Mouse (Mus musculus) MEL (cell line): ENCODE data around the gene Afap1l2. TPM values are rescaled to one million over a fixed set of nuclear protein-coding genes. Genes with fewer than 3 reads are reported as not detected.

Experiments
- DNase-seq: peaks from one replicate; pipeline ENCODE4 v3.0.0; 2011; ENCODE audit warnings: low read depth, low spot score
- H3K27ac ChIP-seq: 2 replicates; pipeline ENCODE4 v1.5.1; 2012; ENCODE audit warnings: low read depth, mild to moderate bottlenecking, control low read depth, low read length, moderate library complexity; ENCODE audit not compliant: control insufficient read depth
- H3K27me3 ChIP-seq, 2 experiments: fragments of 150-350 bp in 1 of 2; sonication (generic) in 1 of 2; 2 replicates each; pipeline ENCODE4 v1.6.1; 2012; ENCODE audit warnings: low read length in 2 of 2, mild to moderate bottlenecking in 2 of 2, improper control_type of control experiment in 1 of 2, moderate library complexity in 1 of 2; ENCODE audit not compliant: insufficient read depth in 2 of 2, control insufficient read depth in 1 of 2
- H3K36me3 ChIP-seq, 2 experiments: 2 replicates each; pipeline ENCODE4 v1.6.1; 2012 to 2014; ENCODE audit warnings: low read length in 2 of 2, improper control_type of control experiment in 1 of 2, inconsistent platforms in 1 of 2, mild to moderate bottlenecking in 1 of 2; ENCODE audit not compliant: insufficient read depth in 2 of 2, control insufficient read depth in 1 of 2
- H3K4me1 ChIP-seq, 2 experiments: fragments of 150-350 bp in 1 of 2; sonication (generic) in 1 of 2; 2 replicates each; pipeline ENCODE4 v1.6.1; 2012; ENCODE audit warnings: low read length in 2 of 2, improper control_type of control experiment in 1 of 2, mild to moderate bottlenecking in 1 of 2; ENCODE audit not compliant: insufficient read depth in 2 of 2, control insufficient read depth in 1 of 2
- H3K4me3 ChIP-seq, 2 experiments: fragments of 150-350 bp in 1 of 2; sonication (generic) in 1 of 2; 2 replicates each; pipeline ENCODE4 v1.5.1; 2012; ENCODE audit warnings: low read depth in 2 of 2, low read length in 2 of 2, mild to moderate bottlenecking in 2 of 2, moderate library complexity in 2 of 2, control low read depth in 1 of 2, improper control_type of control experiment in 1 of 2; ENCODE audit not compliant: control insufficient read depth in 1 of 2, insufficient read depth in 1 of 2
- H3K79me2 ChIP-seq: 2 replicates; pipeline ENCODE4 v1.6.1; 2012; ENCODE audit warnings: mild to moderate bottlenecking, low read length, moderate library complexity; ENCODE audit not compliant: control insufficient read depth, poor library complexity, insufficient read depth
- H3K9ac ChIP-seq: 2 replicates; pipeline ENCODE4 v1.6.1; 2012; ENCODE audit warnings: low read depth, mild to moderate bottlenecking, control low read depth, low read length, moderate library complexity; ENCODE audit not compliant: control insufficient read depth, poor library complexity, severe bottlenecking
- H3K9me3 ChIP-seq: fragments of 150-350 bp; sonication (generic); replicated peaks from 2 replicates; pipeline ENCODE4 v1.6.1; 2012; ENCODE audit warnings: mild to moderate bottlenecking, low read length, improper control_type of control experiment, moderate library complexity; ENCODE audit not compliant: insufficient read depth
- CHD2 ChIP-seq: IDR thresholded peaks from 2 replicates; pipeline ENCODE4 v1.6.1; 2011; ENCODE audit warnings: low read length, improper control_type of control experiment
- E2F4 ChIP-seq: IDR thresholded peaks from 2 replicates; pipeline ENCODE4 v1.6.1; 2011; ENCODE audit warnings: low read depth, low read length, improper control_type of control experiment, borderline replicate concordance
- EP300 ChIP-seq, 2 experiments: IDR thresholded peaks; 2 replicates each; pipeline ENCODE4 v1.6.1; 2011; ENCODE audit warnings: improper control_type of control experiment in 2 of 2, low read length in 2 of 2, low read depth in 1 of 2, mild to moderate bottlenecking in 1 of 2
- GABPA ChIP-seq: IDR thresholded peaks from 2 replicates; pipeline ENCODE4 v1.6.1; 2012; ENCODE audit warnings: low read depth, mild to moderate bottlenecking, inconsistent platforms, low read length, improper control_type of control experiment, moderate library complexity
- MAX ChIP-seq: IDR thresholded peaks from 2 replicates; pipeline ENCODE4 v1.6.1; 2011; ENCODE audit warnings: low read length, improper control_type of control experiment
- MEF2A ChIP-seq: IDR thresholded peaks from 2 replicates; pipeline ENCODE4 v1.6.1; 2014; ENCODE audit warnings: low read depth, mild to moderate bottlenecking, inconsistent platforms, low read length, improper control_type of control experiment; ENCODE audit not compliant: poor library complexity, insufficient replicate concordance, severe bottlenecking; ENCODE audit errors: extremely low read depth
- NELFE ChIP-seq: IDR thresholded peaks from 2 replicates; pipeline ENCODE4 v1.6.1; 2011; ENCODE audit warnings: low read depth, low read length, improper control_type of control experiment
- POLR2AphosphoS2 ChIP-seq: IDR thresholded peaks from 2 replicates; pipeline ENCODE4 v1.6.1; 2011; ENCODE audit warnings: low read length, improper control_type of control experiment
- RAD21 ChIP-seq: IDR thresholded peaks from 2 replicates; pipeline ENCODE4 v1.6.1; 2011; ENCODE audit warnings: mild to moderate bottlenecking, low read depth, low read length, improper control_type of control experiment
- RCOR1 ChIP-seq: IDR thresholded peaks from 2 replicates; pipeline ENCODE4 v1.6.1; 2012; ENCODE audit warnings: low read depth, mild to moderate bottlenecking, inconsistent platforms, low read length, improper control_type of control experiment
- SIN3A ChIP-seq: IDR thresholded peaks from 2 replicates; pipeline ENCODE4 v1.6.1; 2012; ENCODE audit warnings: low read length, improper control_type of control experiment, inconsistent platforms
- SMC3 ChIP-seq: IDR thresholded peaks from 2 replicates; pipeline ENCODE4 v1.6.1; 2011; ENCODE audit warnings: low read depth, low read length, improper control_type of control experiment
- TAL1 ChIP-seq: IDR thresholded peaks from 2 replicates; pipeline ENCODE4 v1.6.1; 2012; ENCODE audit warnings: mild to moderate bottlenecking, inconsistent platforms, low read length, moderate library complexity, mixed read lengths
- TBP ChIP-seq: IDR thresholded peaks from 2 replicates; pipeline ENCODE4 v1.8.0; 2011; ENCODE audit warnings: low read depth, low read length, improper control_type of control experiment
- TCF12 ChIP-seq: IDR thresholded peaks from 2 replicates; pipeline ENCODE4 v1.6.1; 2014; ENCODE audit warnings: low read depth, mild to moderate bottlenecking, inconsistent platforms, low read length, improper control_type of control experiment, moderate library complexity
- USF1 ChIP-seq: IDR thresholded peaks from 2 replicates; pipeline ENCODE4 v1.6.1; 2014; ENCODE audit warnings: low read depth, mild to moderate bottlenecking, inconsistent platforms, low read length, improper control_type of control experiment, moderate library complexity
- USF2 ChIP-seq, 2 experiments: IDR thresholded peaks; 2 replicates each; pipeline ENCODE4 v1.6.1; 2011 to 2012; ENCODE audit warnings: improper control_type of control experiment in 2 of 2, low read length in 2 of 2, borderline replicate concordance in 1 of 2, inconsistent platforms in 1 of 2, low read depth in 1 of 2, mild to moderate bottlenecking in 1 of 2; ENCODE audit not compliant: insufficient read depth in 1 of 2
- polyA plus RNA-seq, 2 experiments: library from polyadenylated mRNA; stranded (reverse) in 1 of 2; unstranded in 1 of 2; fragments of >175 nt in 1 of 2; fragments of >200 nt in 1 of 2; gene quantifications; 2 replicates each; pipeline versions ENCODE4 v1.2.1 to v1.2.4; 2012; ENCODE audit warnings: low replicate concordance in 2 of 2, low read depth in 1 of 2; ENCODE audit not compliant: insufficient read length in 2 of 2, insufficient read depth in 1 of 2, missing spikeins in 1 of 2
- total RNA-seq: library from RNA; depleted of rRNA; stranded (reverse); fragments of 300-350 nt; gene quantifications from 2 replicates; pipeline ENCODE4 v1.2.3, GENCODE M21; 2012

Gene Afap1l2
- total and polyA plus RNA-seq, 3 experiments, result not detected

DNA sequence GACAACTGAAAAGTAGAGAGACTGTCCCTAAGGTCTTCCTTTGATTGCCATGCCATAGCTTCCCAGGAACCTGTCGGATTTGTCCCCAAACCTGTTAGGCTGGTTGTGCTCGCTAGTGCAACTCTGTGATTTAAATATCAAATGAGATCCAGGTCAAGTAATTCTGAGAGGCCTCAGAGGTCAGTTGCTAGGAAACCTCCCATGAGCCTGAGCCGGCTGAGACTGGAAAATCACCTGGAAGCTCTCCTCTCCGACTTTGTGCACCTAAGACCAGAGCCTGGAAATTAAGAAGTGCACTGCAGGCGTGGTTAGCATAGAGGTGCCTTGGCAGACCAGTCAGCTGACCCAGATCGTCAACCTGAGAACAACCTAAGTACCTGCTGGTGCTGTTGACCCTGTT lies 92.9 kb downstream of the Afap1l2 start:
- no peaks in the 10 kb centered on the region for H3K79me2 ChIP-seq
- H3K27me3 ChIP-seq, result no peaks in the 10 kb centered on the region
- no peaks in the 10 kb centered on the region for H3K9me3 ChIP-seq
- no peak overlapping the region for H3K4me3 ChIP-seq
- no peaks in the 10 kb centered on the region for H3K4me1 ChIP-seq
- no peaks in the 10 kb centered on the region for H3K36me3 ChIP-seq
- TF ChIP-seq SIN3A, result no peak
- no peak overlapping the region for H3K9ac ChIP-seq
- no peak overlapping the region for H3K27ac ChIP-seq
- no peak for DNase-seq

GRCm38 (mm10) chr19:56914658-56915057 lies 93.4 kb downstream of the Afap1l2 start:
- no peak for DNase-seq
- no peak overlapping the region for H3K4me3 ChIP-seq

GRCm38 (mm10) chr19:56913761-56914160 lies 94.3 kb downstream of the Afap1l2 start:
- DNase-seq, result no peak
- H3K36me3 ChIP-seq, result no peaks in the 10 kb centered on the region
- H3K4me1 ChIP-seq, result no peaks in the 10 kb centered on the region
- no peak overlapping the region for H3K9ac ChIP-seq
- no peak overlapping the region for H3K27ac ChIP-seq
- no peak overlapping the region for H3K4me3 ChIP-seq
- no peaks in the 10 kb centered on the region for H3K9me3 ChIP-seq
- TF ChIP-seq TBP (no peak), USF1 (no peak), SMC3 (no peak), CHD2 (no peak), RCOR1 (no peak), NELFE (no peak), MAX (no peak), TAL1 (no peak), RAD21 (no peak), EP300 (IDR thresholded peaks at IDR 0.05; ENCODE audit: low read depth in 1 of 2, low read length in 2 of 2) (no peak), USF2 (IDR thresholded peaks at IDR 0.05; ENCODE audit: borderline replicate concordance in 1 of 2, insufficient read depth in 1 of 2, low read depth in 1 of 2, low read length in 2 of 2) (no peak), MEF2A (no peak), POLR2AphosphoS2 (no peak), GABPA (no peak)
- no peaks in the 10 kb centered on the region for H3K27me3 ChIP-seq
- H3K79me2 ChIP-seq, result no peaks in the 10 kb centered on the region

More at GRCm38 (mm10) chr19:56914658-56915057, 93.4 kb downstream of the Afap1l2 start:
- Histone ChIP-seq H3K27ac (no peak overlapping the region), H3K79me2 (no peaks in the 10 kb centered on the region), H3K9ac (no peak overlapping the region), H3K27me3 (no peaks in the 10 kb centered on the region), H3K9me3 (no peaks in the 10 kb centered on the region), H3K36me3 (no peaks in the 10 kb centered on the region), H3K4me1 (no peaks in the 10 kb centered on the region)
- TF ChIP-seq TCF12 (no peak), E2F4 (no peak)
